Mouse (Mus musculus) C2C12 (cell line): Measurements from ENCODE around the gene Immp2l.
"Not testable (repeated sequence)": the region's sequence is repeated elsewhere in the genome, so short reads cannot be mapped to it uniquely, and the experiment has no call there.

Experiments used
- CEBPB ChIP-seq: IDR thresholded peaks from one replicate; pipeline ENCODE4 v1.6.1; 2011; ENCODE audit warnings: low read depth, mild to moderate bottlenecking, control low read depth, moderate library complexity
- CTCF ChIP-seq: IDR thresholded peaks from one replicate; pipeline ENCODE4 v1.5.1; 2011; ENCODE audit not compliant: control insufficient read depth, insufficient read depth, insufficient read length
- FOSL1 ChIP-seq: IDR thresholded peaks from one replicate; pipeline ENCODE4 v1.8.0; 2011; ENCODE audit warnings: mild to moderate bottlenecking, low read length; ENCODE audit not compliant: poor library complexity, insufficient read depth, severe bottlenecking
- MAX ChIP-seq: IDR thresholded peaks from one replicate; pipeline ENCODE4 v1.6.1; 2011; ENCODE audit warnings: mild to moderate bottlenecking, control low read depth
- MYOG ChIP-seq: IDR thresholded peaks from one replicate; pipeline ENCODE4 v1.6.1; 2011; ENCODE audit not compliant: control insufficient read depth, insufficient read length; ENCODE audit errors: extremely low read depth
- USF1 ChIP-seq: IDR thresholded peaks from one replicate; pipeline ENCODE4 v1.6.1; 2011; ENCODE audit warnings: low read depth, mild to moderate bottlenecking, control low read depth, moderate library complexity

GRCm38 (mm10) chr12:40992237-40992636 lies 31.7 kb upstream of the Immp2l start:
- TF ChIP-seq CTCF, FOSL1, USF1, CEBPB, MAX, MYOG: not testable (repeated sequence)
